Mouse (Mus musculus): Measurements from ENCODE around the gene Fam53b.

Fam53b gene

DNA sequence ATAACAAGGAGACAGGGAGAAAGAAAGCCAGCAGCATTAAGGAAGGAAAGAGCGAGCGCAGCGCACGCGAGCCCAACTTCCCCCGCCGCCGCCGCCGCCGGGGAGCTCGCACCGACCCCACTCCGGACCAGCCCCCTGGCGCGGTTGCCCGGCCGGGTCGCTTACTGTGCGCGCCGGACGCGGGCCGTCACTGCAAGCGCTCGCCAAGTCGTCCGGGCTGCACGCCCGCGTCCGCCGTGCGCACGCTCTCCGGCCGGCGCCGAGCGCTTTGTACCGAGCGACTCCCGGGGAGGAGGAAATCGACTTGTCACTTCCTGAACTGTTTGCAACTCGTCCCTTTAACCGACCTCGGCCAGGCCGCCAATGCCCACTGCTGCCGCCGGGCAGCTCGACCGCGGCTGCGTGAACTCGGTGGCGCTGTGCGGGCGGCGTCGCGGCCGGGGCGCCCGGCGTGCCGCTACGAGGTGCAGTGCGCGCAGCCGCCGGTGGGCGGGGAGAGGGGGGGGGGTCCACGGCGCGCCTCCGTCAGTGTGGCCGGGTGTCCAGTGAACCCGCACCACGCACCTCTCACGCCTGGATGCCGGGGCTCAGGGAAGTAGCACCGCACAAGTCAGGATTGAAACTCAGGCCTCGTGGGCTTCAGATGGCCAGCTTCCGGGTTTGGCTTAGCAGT is at the start of gene Fam53b:
Fam53b (minus strand) TSS at position 471 of the 673 bp plus-strand sequence.
- DNase-seq, result peak; percentile 79

GRCm38 (mm10) chr7:132859042-132859958 is 45.6 kb upstream of the Fam53b start, which contains the start of gene Abraxas2:
Gene Abraxas2 (plus strand): TSS chr7:132859225.
- peak; percentile 81 for DNase-seq

DNA sequence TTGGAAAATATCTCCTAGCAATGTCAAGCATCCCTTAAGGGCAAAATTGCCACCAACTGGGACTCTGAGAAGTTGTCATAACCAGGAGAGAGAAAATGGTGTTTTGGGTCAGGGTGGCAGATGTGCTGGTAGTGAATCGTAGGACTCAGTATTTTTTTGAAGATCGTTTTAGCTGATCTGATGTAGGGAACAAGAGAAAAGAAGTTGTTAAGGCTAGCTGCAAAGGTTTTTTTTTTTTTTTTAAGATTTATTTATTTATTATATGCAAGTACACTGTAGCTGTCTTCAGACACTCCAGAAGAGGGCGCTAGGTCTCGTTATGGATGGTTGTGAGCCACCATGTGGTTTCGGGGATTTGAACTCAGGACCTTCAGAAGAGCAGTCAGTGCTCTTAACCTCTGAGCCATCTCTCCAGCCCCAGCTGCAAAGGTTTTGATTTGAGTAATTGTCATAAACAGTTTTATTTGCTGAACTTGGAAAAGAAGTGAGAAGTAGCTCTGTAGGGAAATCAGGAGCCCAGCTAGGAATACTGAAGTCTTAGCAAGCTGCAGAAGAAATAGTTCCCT is 44.4 kb upstream of the Fam53b start:
- no peak for DNase-seq

- DNase-seq, result no peak
Observed at GRCm38 (mm10) chr7:132856083-132856482, 42.4 kb upstream of the Fam53b start.

DNA sequence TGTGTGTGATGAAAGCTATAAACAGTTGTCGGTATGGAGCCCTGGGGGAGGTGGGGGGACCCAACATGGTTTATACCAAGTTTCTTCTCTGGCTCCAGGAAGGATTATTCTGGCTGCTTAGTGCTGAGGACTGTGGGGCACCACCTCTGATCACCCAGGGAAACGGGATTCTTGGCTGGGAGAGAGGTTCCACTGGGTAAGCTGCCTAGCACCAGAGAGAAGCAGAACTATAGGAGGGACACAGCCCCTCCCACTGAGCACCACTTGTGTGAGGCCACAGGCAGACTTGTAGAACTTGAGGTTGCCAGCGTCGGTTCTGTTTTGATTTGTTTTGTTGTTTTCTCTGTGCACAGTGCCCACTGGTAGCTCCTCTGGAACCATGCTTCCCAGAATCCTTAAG is 40.3 kb upstream of the Fam53b start:
- DNase-seq, result no peak

DNA sequence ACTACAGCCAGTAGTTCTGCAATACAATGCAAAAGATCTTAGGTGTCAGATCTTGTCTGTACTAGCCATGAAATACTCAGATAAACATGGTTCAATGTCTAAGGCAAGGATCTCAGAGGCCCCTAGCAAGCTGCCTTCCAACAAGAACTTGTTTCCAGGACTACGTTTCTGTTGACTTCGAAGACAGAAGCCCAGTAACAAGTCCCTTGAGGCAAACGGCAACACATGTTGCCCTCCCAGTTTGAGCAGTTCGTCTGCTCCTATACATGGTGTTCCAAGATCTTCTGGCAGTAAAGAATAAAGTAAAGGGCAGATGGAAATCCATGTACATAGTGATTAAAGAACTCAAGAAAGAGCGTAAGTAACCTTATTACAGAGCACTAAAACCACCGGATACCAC is 39.7 kb upstream of the Fam53b start:
- DNase-seq, result no peak

GRCm38 (mm10) chr7:132852173-132852844 is 38.6 kb upstream of the Fam53b start, which contains the start of gene Eef1akmt2:
Gene Eef1akmt2 (minus strand): TSS chr7:132852673.
- peak; percentile 81 for DNase-seq

- no peak for DNase-seq
Observed at GRCm38 (mm10) chr7:132843152-132843551, 29.5 kb upstream of the Fam53b start.

GRCm38 (mm10) chr7:132842455-132842854 is 28.8 kb upstream of the Fam53b start:
- DNase-seq, result no peak

DNA sequence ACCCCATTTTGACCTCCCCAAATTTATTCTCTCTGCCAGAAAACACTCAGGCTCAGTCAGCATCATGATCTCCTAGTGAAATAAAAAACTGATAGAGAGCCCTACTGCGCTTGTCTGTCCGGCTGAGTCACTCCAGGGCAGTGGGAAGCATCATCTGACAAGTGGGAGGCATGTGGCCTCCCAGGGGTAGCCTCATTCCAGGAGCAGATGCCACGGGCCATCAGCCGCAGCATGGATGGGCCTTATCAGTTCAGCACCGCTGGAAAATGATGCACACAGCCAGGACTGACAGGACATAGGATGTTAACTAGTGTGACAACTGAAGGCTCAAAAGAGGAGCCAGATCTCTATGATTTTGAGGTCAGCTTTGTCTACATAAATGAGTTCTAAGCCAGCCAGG is 27.6 kb upstream of the Fam53b start:
- no peak for DNase-seq

DNA sequence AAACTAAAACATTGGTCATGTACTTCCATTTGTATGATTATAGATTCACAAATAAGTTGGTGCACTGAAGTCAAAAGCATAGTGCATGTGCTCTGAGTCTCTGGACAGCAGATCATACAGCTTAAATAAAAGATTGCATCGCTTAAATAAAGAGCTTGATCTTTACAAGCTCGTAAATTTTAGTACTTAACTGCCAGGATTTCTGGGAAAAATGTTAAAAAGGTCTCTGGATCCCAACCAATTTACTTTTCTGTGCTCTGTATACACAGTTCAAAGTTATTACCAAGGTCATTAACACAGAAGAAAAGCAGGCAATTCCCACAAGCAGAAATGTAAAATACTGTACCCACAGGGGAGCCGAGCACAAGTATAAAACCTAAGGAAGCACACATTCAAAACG is 17.3 kb upstream of the Fam53b start:
- DNase-seq, result no peak

GRCm38 (mm10) chr7:132824346-132825022 is 10.8 kb upstream of the Fam53b start:
- DNase-seq, result no peak

DNA sequence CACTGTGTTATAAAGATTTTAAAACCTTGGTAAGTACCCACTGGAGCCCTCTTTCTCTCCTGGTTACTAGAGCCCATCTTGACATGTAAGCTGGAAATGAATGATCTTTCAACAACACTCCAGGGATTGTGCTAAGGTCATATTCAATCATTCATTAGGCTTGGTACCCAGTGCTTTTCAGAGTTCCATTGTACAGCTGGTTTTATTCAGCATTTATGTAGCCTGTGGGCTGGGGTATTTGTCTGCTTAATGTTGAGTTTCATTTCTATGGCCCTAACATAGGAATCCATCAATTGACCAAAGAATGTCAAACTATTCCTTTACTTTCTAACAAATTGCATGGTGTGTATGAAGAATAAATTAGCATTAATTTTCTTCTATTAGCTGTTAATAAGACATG is 10.1 kb upstream of the Fam53b start:
- DNase-seq, result no peak

DNA sequence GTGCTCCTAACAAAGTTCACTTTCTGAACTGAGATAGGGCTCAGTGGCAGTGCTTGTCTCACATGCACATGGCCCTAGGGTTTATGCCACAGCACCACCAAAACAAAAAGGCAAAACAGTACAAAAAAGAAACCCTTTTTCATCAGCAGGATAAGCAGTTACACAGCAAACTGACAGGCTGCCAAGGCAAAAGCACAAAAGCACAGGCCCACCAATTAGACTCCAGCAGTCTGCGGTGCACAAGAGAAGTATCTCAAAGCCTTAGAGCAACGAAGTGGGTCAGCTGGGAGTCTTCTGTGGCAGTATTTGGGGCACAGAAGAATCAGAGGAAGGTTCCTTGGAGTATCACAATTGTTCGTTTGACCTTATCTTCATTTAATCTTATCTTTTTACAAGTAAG is 7.0 kb upstream of the Fam53b start:
- DNase-seq, result no peak

DNA sequence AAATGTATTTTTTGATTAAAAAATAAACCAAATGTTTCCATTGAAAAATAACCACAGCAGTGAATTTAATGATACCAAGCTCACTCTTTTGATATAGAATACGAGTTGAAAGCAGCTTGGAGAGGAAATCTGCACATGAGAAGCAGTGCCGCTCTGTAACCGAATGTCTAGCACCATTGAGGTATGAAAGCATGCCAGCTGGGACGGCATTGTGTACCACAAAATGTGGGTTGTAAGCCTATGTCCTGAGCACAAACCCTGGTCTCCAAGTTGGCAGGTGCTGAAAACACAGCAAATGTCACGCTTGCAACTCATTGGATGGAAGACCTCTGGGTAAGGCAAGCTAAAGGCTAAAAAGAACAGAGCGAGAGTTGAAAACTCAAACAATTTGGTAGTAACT is 3.4 kb upstream of the Fam53b start:
- DNase-seq, result no peak

DNA sequence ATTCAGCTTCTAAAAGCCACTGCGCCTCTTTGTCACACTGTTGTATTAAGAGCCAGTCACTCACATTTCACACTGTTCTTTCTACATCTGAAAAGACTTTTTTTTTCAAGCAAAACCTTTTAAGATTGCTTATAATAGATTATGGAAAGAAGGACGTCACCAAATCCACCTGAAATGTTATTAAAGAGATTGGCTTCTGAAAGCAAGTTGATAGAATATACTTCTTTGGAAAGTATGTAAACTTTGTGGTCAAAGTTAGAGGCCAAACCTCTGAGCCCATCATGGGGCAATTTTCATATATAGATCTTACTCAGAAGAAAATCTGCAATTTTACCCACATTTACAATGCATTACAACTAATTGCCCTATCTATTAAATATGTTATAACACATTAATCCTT is 2.8 kb upstream of the Fam53b start:
- DNase-seq, result no peak

DNA sequence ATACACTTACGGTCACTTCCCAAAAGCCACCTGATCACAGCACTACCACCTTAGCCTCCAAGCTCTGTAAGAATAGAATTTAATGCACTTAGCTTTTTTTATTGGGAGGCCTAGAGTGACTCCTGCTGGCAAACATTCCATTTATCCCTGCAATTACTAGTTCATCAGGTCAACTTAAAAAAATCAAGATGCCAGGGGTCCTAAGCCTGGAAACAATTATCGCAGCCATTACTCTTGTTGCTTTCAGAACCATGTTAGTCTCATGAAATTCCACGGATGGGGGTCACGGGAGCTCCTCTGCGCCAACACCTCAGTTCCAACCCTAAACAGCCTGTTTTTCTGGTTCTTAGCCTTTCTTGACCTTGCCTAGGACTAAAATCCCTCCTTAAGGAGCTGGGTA is 1.4 kb upstream of the Fam53b start:
- DNase-seq, result peak; percentile 6

DNA sequence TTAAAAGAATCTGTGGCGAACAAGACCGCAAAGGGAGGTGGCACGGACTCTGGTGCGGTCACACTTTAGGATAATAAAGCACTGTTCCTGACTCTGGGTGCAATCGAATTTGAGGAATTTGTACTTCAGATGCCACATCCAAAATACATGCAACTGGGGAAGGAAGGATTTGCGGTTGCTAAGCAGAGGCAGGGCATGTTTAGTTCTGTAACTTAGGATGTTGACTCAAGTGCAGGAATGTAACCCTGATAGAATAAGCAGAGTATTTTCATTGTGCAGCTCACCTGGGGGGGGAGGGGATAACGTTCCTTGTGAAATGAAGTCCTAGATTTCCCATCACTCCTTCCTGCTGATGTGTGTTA is 384 bp upstream of the Fam53b start:
- no peak for DNase-seq

GRCm38 (mm10) chr7:132812619-132813415 is 869 bp downstream of the Fam53b start:
- DNase-seq, result peak; percentile 58

DNA sequence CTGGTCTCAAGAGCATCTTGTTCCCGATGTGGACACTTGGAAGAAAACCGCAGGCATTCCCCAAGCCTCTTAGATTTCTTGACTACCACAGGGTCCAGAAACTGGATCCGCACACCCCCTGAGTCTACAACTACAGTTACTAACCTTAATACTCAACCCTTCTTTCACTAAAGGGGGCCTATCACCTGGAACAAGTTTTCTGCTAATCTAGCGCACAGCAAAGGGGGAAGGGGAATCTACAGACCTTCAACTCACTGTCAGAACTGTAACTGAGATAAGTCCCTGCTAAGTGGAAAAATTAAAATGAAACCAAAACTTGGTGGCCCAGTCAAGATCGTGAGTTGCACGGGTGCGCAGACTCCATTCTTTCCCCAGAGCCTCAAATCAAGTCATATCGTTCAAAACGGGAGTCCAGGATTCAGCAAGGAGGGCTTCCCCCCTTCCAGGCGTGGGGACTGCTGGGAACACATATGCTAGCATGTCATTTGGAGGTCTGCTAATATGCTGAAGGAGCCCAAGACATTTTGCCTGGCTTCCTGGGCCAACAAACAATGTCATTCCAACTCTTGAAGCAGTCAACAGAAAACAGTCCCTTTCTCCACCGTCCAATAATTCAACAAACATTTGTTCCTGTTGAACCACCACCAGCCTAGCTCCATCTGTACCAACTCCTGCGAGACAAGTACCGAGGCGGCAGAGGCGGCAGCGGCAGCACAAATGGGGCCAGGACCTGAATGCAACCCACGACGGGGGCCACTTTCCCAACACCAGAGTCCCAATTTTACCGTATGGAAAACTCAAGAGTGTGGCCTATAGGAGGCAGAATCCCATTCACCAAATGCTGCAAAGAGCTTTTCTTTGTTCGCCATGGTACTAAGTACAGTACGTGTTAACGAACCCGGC is 1.7 kb downstream of the Fam53b start:
- DNase-seq, result peak; percentile 52

DNA sequence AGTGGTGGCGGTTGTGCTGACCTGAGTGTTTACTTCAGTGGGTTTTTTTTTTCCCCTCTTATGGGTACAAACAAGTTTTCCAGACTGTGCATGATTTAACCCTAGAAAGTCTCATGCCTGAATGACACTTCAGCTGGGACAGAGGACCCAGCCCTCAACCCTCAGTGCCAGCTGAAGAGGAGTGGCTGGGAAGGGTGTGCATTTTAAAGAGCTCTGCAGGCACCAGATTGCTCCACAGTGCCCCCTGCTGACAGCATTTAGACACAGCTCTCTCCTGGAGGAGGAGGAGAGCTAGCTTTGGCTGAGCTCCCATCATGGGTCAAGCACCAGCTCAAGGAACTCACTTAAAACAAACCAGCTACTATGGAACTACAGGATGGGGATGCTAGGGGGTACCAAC is 2.8 kb downstream of the Fam53b start:
- DNase-seq, result peak; percentile 92
